Mouse (Mus musculus): ENCODE data around the gene Smurf1.

Gene Smurf1

DNA sequence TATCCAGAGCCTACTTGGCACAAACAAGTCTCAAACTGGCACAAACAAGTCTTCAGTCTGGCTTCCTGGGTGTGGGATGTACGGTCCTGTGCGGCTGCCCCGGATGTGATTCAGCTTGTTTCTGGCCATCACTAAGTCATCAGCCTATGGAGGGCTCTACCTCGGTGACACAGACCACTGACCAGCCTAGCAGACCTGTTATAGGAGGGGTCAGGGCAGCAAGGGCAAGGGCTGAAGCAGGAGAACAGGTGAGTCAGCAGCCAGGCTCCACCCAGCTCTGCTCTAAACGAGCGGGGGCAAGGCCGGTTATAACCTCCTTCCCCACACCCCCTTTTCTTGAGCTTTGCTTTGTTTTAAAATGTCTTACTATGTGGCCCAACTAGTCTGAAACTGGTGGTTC is 11.2 kb downstream of the Smurf1 start:
- DNase-seq (ENCODE audit: low read depth): no peak

DNA sequence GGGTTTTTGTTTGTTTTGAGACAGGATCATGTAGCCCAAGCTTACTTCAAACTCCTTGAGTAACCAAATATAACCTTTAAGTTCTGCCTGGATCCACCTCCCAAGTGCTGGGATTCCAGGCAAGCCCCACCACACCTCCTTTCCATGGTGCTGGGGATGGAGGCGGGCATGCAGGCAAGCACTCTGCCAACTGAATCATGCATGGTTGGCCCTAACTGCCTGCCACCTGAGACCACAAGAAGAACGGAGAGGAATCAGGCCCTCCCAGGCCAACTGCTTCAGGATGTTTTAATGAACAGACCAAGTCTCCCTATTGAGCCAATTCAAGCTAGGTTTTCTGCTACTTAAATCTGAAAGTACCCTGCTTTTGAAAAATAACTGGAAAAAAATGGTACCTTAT is 13.1 kb downstream of the Smurf1 start:
- no peak for DNase-seq (ENCODE audit: low read depth)

DNA sequence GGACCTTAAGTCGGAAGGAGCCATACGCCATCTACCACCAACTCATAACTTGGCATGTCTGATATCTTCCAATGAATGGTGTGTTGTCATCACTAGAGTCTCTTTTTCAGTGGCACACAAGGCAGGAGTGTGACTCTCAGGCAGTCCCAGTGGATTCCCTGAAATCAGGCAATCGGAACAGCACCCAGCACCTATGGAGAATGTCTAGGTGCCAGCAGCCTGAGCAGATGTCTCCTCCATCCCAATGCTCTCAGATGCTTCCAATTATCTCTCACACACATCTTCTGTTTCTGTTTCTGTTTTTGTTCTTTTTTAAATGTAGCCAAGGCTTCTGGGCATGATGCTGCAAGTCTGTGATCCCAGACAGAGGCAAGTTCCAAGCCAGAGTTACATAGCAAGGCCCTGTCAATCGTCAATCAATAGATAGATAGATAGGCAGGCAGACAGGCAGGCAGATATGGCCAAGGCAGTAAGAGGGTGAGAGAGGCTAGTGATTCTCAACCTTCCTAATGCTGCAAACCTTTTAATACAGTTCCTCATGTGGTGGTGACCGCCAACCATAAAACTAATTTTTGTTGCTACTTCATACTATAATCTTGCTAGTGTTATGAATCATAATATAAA is 15.1 kb downstream of the Smurf1 start:
- no peak for DNase-seq (ENCODE audit: low read depth)

DNA sequence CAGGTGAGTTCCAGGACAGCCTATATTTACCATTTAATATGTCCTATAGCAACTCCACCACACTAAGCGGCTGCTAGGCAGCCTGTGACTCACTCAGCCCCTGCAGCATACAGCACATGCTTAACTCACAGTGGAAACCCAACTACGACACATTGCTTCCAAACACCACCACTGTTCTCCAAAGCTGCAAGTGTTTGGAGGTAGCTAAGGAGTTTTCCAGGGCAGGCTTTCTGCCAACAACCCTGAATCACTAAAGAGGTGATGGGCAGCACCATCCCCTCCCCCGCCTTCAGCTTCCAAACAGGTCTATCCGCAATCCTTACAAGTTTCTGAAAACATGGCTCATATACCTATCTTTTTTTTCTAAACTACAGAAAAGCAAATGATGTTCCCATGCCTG is 15.8 kb downstream of the Smurf1 start:
- DNase-seq (ENCODE audit: low read depth): no peak

DNA sequence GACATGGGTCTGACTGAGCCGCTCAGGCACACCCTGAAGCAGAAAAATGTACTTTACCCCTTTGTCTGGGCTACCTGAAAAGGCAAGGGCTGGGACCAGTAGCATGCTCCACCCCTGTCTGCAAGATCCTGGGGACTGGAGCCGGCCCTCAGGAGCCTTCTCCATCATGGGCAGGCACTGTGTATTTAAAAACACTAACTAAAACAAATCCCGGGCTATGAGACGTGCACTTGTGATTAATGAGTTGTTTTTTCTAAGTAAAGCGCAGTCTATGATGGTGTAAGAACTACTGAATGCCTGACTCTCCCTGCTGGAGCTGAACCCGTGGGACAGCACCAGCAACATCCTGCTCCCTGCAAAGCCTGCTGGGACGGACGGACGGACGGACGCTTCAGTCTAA is 17.2 kb downstream of the Smurf1 start:
- DNase-seq (ENCODE audit: low read depth): no peak

DNA sequence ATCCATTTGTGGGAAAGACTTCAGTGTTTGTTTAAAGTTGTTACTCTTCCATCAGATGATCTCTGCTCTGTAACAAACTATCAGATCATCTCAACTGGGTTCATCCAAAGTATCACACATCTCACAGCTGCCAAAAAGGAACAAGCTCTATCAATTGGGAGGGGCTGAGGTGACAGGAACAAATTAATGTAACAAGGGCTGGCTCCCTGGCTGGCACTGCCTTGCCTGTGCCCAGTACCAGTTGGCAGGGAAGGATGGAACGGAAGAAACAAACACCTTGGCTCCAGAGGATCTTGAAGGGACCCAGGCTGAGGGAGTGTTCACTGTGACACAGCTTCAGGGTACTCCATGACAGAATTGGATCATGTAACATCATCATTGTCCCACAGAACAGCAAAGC is 17.6 kb downstream of the Smurf1 start:
- DNase-seq (ENCODE audit: low read depth): no peak

DNA sequence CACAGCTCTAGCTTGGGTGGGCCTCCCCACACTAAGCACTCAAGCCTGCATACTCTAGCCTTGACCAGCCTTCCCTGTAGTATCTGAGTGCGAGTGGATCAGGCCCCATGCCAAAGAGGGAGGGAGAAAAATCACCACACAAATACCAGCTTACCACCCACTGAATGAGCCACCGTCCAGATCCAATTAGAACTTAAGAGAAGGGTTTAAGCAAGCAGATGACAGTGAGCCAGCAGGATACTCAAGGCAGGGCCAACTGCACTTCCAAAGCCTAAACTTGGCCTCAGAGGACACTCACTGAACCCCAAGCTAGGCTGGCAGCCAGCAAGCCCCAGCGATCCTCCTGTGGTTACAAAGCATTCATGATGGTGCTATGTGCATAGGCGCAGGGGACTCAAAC is 19.6 kb downstream of the Smurf1 start:
- DNase-seq (ENCODE audit: low read depth): no peak

DNA sequence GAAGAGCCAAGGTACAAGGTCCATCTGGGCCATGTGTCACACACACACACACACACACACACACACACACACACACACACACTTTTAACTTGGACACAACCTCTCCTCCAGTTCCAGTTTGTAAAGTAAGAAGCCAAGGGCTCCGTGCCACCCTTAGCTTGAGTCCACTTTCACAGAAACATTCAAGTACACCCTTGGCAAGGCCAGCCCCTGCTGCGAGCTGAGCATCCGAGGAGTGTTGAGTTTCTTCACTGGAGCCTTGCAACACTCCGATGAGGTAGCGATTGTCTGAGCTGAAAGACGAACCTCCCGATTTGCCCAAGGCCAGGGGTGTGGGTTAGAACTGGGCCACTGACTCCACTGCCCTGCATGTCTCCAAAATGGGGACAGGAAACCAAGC is 20.7 kb downstream of the Smurf1 start:
- DNase-seq (ENCODE audit: low read depth): peak; percentile 18

DNA sequence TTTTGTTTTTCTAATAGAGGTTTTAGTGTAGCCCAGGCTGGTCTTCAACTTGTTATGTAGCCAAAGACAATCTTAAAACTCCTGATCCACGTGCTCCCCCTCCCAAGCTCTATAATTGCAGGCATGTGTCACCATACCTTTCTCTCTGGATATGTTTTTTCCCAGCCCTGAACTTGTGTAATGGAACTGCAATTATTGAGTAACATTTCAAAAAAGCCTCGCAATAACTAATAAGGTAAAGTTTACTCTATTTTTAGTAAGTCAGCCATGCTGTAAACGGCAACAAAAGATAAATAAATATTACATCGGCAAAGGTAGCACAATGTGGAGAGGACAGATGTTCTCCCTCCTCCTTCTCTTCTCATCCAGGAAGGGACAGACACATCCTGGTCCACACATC is 21.3 kb downstream of the Smurf1 start:
- no peak for DNase-seq (ENCODE audit: low read depth)

DNA sequence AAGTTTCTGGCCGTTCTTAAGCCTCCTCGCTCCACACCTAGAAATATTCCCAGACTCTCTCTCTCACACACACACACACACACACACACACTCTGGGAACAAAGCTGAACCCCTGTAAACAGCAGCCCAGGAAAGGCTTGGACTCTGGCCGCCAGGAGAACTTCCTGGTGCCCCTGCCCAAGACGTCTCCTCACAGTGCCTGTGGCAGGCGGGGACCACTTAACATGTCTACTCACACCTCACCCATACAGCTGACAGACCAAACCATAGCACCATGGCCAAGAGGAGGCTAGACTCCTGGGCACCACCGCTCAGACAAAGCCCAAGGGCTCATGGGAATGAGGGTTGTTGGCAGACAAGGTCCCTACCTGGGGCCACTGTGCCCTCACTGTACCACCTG is 22.3 kb downstream of the Smurf1 start:
- no peak for DNase-seq (ENCODE audit: low read depth)

DNA sequence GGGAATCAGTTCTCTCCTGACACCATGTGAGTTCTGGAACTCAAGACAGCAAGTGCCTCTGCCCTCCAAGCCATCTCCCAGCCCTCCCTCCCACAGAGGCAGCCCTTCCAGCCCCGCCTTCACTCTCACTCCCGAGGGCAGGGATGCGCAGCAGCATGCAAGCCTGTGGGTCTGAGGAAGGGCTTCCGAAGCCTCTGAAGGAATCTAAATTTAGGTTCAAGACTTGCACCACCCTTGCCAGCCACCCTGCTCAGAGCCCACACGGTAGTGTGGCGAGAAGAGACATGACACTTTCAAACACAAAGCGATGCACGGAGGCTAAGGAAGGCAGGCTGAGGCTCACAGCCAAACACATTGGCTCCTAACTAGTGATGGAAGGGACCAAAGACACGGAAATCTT is 23.2 kb downstream of the Smurf1 start:
- DNase-seq (ENCODE audit: low read depth): no peak

DNA sequence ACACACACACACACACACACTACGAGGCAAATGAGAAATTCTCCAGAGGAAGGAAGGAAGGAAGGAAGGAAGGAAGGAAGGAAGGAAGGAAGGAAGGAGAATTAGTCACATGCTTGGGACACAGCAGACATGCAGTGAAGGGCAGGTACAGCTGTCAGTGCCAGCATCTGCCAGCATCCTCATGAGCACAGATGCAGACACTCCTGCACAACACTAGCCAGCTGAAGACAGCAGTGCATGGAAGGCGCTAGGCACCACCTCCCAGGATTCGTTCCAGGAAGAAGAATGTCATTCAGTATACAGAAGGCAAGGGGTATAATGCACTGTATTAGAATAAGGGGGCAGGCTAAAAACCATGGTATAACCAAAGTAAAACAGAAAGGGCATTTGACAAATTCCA is 24.7 kb downstream of the Smurf1 start:
- DNase-seq (ENCODE audit: low read depth): no peak

DNA sequence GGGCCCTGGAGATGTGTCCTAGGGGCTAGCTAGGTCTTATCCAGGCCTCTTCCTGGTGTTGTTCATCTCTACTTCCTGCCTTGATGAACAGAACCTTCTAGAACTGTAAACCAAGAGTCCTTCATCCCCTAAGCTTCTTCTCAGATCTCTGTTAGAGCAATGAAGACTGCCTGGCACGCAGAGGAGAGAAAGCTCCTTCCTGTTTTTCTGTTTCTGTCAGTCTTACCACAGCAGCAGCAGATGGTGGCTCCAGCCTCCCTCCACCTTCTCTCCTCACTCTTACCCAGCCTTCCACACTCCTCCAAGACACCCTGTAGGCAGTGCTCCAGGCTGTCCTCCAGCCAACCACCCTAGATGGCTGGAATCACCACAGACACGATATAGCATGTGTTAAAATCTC is 28.3 kb downstream of the Smurf1 start:
- DNase-seq (ENCODE audit: low read depth): no peak

DNA sequence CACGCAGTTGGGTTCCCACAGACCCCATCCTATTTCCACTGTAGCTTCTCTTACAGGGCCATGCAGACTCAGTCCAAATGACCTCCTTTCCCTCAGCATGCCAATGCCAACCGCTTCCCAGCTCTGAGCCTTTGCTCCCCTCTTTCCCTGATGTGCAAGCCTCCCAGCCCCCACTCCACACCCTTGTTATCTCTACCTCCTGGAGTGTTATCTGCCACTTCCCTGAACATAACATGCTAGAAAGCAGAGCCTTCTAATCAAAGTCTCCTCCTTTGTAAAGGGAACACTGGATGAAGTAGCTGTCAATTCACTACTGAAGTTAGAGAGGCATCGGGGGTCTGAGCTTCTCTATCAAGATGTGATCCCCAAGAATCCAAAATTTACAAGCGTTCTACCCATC is 32.2 kb downstream of the Smurf1 start:
- no peak for DNase-seq (ENCODE audit: low read depth)

DNA sequence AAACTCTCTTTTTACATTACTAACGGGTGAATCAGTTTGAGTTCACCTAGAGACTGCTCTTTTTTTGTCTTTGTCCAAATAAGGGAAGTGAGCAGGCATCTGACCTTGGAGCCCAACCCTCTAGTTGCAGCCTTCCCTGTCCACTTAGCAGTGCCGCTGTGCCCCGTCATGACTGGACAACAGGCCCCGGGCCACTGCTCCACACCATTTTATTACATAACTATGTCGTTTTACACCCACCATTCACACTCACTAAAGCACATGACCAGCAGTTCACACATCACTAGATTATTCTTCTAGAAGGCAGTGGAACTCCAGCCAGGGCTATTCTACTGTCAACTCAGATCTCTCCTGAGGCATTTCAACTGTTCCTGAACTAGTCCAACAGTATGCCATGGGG is 33.8 kb downstream of the Smurf1 start:
- peak; percentile 34 for DNase-seq (ENCODE audit: low read depth)

DNA sequence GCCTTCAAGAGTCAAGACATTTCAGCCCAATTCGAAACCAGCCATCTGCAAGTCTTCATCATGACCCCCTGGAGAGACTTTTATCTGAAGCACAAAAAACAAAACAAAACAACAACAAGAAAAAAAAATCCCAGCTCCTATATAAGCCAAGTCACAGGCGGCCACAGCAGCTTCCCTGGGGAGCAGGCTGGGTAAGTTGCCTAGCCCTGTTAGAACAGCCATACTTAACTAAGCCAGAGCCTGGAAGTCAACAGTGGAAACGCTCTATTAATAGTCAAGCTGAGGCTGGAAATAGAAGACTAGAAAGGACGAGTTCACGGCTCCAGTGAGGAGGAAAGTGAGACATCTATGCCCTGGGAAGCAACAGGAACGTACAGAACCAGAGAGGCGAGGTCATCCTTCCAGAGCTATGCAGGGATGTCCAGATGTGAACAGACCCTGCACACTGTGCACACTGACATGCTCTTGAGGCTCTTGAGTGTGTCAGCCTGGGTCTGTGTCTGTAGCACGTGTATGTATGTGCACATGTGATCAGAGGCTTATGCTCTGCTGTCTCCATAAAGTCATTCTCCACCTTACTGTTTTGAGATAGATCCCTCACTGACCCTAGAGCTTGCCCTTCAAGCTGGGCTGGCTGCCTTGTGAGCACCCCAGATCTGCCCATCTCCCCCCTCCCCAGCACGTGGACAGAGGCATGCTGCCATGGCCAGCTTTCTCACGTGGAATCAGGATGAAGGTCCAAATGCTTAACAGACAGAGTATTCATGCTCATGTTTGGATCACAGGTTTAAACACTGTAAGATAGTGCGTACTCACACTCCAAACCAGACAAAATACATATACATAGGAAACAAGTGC is 36.6 kb downstream of the Smurf1 start:
- DNase-seq (ENCODE audit: low read depth): no peak

DNA sequence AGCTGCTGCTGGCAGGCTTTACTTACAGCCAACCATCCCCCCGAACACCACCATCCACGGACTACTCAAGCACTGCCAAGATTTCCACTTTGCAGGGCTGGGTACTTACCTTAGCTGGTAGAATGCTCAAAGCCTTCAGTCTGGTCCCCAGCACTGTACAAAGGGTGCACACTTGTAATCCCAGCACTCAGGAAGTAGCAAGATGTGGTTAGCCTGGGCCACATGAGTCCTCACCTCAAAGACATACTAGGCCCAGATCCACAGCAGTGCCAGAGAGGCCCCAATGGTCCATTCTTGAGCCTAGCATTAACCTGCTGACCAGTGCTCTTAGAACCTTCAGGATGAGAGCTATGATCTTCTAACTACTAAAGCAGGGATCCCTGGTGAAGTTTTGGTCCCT is 39.4 kb downstream of the Smurf1 start:
- no peak for DNase-seq (ENCODE audit: low read depth)

DNA sequence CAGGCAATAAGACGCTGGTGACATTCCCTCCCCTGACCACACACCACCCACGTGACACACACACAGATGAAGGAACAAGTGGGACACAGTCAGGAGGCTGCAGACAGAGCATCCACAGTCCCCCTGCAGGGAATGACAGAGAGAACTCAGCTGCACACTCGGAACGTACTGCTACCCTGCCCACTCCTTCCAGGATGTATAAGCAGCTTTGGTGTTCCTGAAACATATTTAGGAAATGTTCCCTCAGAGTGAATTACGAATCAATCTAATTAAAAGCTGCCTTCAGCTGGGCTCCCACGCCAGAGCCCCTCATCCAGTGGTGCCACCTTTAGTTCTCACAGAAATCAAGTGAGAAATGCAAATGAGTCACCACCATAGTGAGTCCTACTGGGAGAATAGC is 42.3 kb downstream of the Smurf1 start:
- no peak for DNase-seq (ENCODE audit: low read depth)

DNA sequence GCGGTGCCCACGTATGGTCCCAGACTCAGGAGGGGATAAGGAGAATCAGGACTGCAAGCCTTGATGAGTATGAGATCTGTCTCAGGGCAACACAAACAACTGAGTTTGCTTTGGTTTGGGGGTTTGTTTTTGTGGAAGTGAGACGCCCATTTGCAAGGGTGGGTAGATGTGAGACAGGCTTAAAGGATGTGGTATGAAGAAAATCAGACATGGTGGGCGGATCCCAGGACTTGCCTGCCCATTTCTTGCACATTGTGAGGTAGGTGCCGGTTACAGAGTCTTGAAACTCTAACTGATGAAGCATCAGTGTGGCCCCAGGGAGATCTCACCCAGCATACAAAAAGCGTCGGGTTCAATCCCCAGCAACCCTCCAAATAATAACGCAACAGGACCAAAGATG is 45.9 kb downstream of the Smurf1 start:
- DNase-seq (ENCODE audit: low read depth): no peak

DNA sequence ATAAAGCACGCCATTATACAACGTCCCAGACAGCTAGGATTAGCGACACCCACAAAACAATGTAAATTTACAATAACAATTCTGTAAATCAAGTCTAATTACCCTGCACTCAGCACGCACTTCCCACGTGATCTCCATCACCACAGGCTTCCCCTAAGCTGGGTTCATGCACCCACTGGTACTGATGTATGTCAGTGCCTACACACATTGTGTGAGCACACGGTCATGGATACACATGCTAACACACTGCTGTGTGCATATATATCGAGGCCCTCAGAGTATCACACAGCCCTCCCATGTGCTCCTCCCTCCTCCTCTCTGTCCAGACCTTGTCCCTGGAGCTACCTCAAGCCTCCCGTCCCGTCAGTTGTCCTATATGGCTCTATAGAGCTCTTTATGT is 46.5 kb downstream of the Smurf1 start:
- DNase-seq (ENCODE audit: low read depth): no peak

DNA sequence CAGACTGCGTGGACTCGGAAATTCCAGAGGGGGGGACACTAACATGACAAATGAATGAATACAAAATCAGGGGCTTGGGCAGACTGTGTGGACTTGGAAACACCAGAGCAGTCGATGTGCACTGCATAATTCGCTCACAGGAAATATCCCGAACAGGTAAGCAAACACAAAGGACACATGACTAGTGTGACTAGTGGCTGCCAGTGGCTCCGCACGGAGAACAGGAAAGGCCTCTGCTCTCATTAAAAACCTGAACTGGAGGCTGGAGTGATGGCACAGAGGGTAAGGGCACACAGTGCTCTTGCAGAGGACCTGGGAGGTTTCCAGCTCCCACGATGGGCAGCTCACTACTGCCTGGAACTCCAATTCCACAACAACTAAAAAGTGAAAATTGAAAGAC is 47.4 kb downstream of the Smurf1 start:
- no peak for DNase-seq (ENCODE audit: low read depth)

DNA sequence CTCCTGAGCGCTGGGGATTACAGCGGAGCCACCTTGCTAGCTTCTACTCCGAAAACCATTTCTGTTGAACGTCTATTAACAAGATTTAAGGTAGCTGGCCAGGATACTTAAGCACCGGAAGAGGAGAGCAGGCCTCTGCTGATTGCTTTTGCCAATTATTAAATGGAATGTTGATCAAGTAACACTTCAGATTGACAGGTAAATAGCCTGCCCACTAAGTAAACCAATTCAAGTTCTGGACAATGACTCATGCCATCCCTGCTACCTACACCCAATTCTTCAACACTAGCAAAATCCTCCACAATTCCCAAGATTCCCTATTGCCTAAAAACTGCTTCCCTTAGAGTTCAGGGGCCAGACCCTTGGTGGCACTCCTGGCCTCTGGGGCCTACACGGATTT is 48.5 kb downstream of the Smurf1 start:
- DNase-seq (ENCODE audit: low read depth): no peak

DNA sequence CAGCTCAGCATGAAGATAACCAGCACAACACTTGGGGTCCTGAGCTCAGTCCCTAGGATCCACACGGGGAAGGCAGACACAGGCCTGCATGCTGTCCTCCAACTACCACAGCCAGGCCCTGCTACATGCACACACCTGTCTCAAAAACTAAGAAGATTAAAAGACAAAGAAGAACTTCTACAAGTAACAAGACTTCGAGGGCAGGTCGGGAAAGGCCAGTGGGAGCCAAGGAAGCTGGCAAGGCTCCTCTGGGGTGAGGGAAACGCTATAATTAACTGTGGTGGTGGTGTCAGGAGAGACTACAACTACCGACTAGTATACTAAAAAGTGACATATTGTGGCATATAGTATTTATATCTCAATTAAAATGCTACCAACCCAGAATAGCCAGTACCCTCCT is 49.8 kb downstream of the Smurf1 start:
- no peak for DNase-seq (ENCODE audit: low read depth)

DNA sequence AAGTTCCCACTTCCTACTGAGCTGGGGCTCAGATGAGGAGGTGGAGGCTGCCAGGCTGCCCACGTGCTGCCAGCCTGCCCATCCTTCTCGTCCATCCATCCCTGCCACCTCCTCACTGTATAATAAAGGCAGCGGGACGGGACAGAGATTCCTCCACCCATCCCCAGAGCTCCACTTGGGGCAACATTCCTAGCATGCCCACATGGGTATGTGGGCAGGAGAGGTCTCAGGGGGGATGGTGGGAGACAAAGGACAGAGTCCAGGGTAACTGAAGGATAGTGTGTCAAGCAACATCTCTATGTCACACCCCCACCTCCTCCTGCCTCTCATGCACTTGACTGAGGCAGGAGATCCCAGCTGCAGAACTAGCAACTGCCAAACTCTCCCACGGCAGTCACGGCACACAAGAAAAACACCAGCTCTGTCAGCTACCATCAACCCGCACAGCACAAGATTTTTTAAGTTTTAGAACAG is 51.2 kb downstream of the Smurf1 start:
- DNase-seq (ENCODE audit: low read depth): no peak
